Mouse (Mus musculus): ENCODE data around the gene Antxr2. TPM values are rescaled to one million over a fixed set of nuclear protein-coding genes. Genes with fewer than 3 reads are reported as not detected.

Gene Antxr2
- polyA plus RNA-seq (2012; fragmentation: generic; extraction: Trizol), result 23.1 TPM

- TF ChIP-seq MYOD1 (IDR thresholded peaks at IDR 0.05; ENCODE audit: control insufficient read depth in 1 of 3, insufficient read length in 2 of 3, low read depth in 2 of 3) (peak; percentile 27 to 82 (median 75)), USF1 (IDR thresholded peaks at IDR 0.05; ENCODE audit: low read depth) (no peak), POLR2AphosphoS2 (IDR thresholded peaks at IDR 0.05; ENCODE audit: insufficient read length, low read depth) (peak; percentile 67), MAX (IDR thresholded peaks at IDR 0.05; ENCODE audit: low read depth) (no peak), E2F4 (IDR thresholded peaks at IDR 0.05; ENCODE audit: insufficient read depth) (no peak), POLR2A (IDR thresholded peaks at IDR 0.05; ENCODE audit: insufficient read length, low read depth) (peak; percentile 76), REST (IDR thresholded peaks at IDR 0.05; ENCODE audit: insufficient read depth, insufficient read length) (no peak), CEBPB (IDR thresholded peaks at IDR 0.05; ENCODE audit: insufficient read depth, poor library complexity, severe bottlenecking) (no peak), SRF (IDR thresholded peaks at IDR 0.05; ENCODE audit: control insufficient read depth, insufficient read length, low read depth) (no peak), TCF3 (IDR thresholded peaks at IDR 0.05; ENCODE audit: insufficient read length, low read depth) (peak; percentile 18), MYOG (IDR thresholded peaks at IDR 0.05; ENCODE audit: control insufficient read depth in 1 of 3, insufficient read depth in 1 of 3, insufficient read length in 2 of 3, low read depth in 2 of 3) (peak; percentile 28 to 85 (median 62)), TCF12 (IDR thresholded peaks at IDR 0.05; ENCODE audit: insufficient read depth, poor library complexity, severe bottlenecking) (peak; percentile 22)
Measured at GRCm38 (mm10) chr5:98030902-98031641, at the start of gene Antxr2. TSS of gene Antxr2 (minus strand) at chr5:98031043.

GRCm38 (mm10) chr5:98076612-98077011, 45.8 kb upstream of the Antxr2 start:
- Histone ChIP-seq H3K27me3 (ENCODE audit: control insufficient read depth, insufficient read depth, insufficient read length) (no peaks in the 10 kb centered on the region), H3K36me3 (ENCODE audit: control insufficient read depth, insufficient read depth) (no peaks in the 10 kb centered on the region), H3K4me2 (ENCODE audit: low read depth) (peak overlapping the region; percentile 39), H3K79me2 (ENCODE audit: control insufficient read depth, insufficient read depth) (no peaks in the 10 kb centered on the region), H3ac (ENCODE audit: control insufficient read depth, insufficient read length) (no peak overlapping the region), H3K4me3 (no peak overlapping the region)
- TF ChIP-seq TCF12 (IDR thresholded peaks at IDR 0.05; ENCODE audit: insufficient read depth, poor library complexity, severe bottlenecking) (peak; percentile 29), MAX (IDR thresholded peaks at IDR 0.05; ENCODE audit: low read depth) (no peak), TCF3 (IDR thresholded peaks at IDR 0.05; ENCODE audit: insufficient read length, low read depth) (no peak), POLR2AphosphoS2 (IDR thresholded peaks at IDR 0.05; ENCODE audit: insufficient read length, low read depth) (no peak), SRF (IDR thresholded peaks at IDR 0.05; ENCODE audit: control insufficient read depth, insufficient read length, low read depth) (no peak), USF1 (IDR thresholded peaks at IDR 0.05; ENCODE audit: low read depth) (no peak), CEBPB (IDR thresholded peaks at IDR 0.05; ENCODE audit: insufficient read depth, poor library complexity, severe bottlenecking) (peak; percentile 37; the same call in 1 of the 2 replicates), MYOG (IDR thresholded peaks at IDR 0.05; ENCODE audit: control insufficient read depth in 1 of 3, insufficient read depth in 1 of 3, insufficient read length in 2 of 3, low read depth in 2 of 3) (peak in 1 of 3 experiments; percentile 58), MYOD1 (IDR thresholded peaks at IDR 0.05; ENCODE audit: control insufficient read depth in 1 of 3, insufficient read length in 2 of 3, low read depth in 2 of 3) (peak; percentile 4 to 82 (median 61)), REST (IDR thresholded peaks at IDR 0.05; ENCODE audit: insufficient read depth, insufficient read length) (no peak), E2F4 (IDR thresholded peaks at IDR 0.05; ENCODE audit: insufficient read depth) (no peak), POLR2A (IDR thresholded peaks at IDR 0.05; ENCODE audit: insufficient read length, low read depth) (no peak)

More at GRCm38 (mm10) chr5:98030902-98031641, at the start of gene Antxr2:
- H3K27me3 ChIP-seq (ENCODE audit: control insufficient read depth, insufficient read depth, insufficient read length), result no peaks in the 10 kb centered on the region
- H3K4me2 ChIP-seq (ENCODE audit: low read depth), result peak within 1 kb of the TSS; percentile 90
- H3ac ChIP-seq (ENCODE audit: control insufficient read depth, insufficient read length), result peak within 1 kb of the TSS; percentile 91
- H3K4me3 ChIP-seq, result peak within 1 kb of the TSS; percentile 82
- peaks cover 8% of the 10 kb centered on the region for H3K36me3 ChIP-seq (ENCODE audit: control insufficient read depth, insufficient read depth)
- peaks cover 6% of the 10 kb centered on the region for H3K79me2 ChIP-seq (ENCODE audit: control insufficient read depth, insufficient read depth)

GRCm38 (mm10) chr5:98069191-98069590, 38.3 kb upstream of the Antxr2 start:
- TF ChIP-seq MYOD1 (IDR thresholded peaks at IDR 0.05; ENCODE audit: control insufficient read depth in 1 of 3, insufficient read length in 2 of 3, low read depth in 2 of 3) (no peak), REST (IDR thresholded peaks at IDR 0.05; ENCODE audit: insufficient read depth, insufficient read length) (no peak), E2F4 (IDR thresholded peaks at IDR 0.05; ENCODE audit: insufficient read depth) (no peak), MAX (IDR thresholded peaks at IDR 0.05; ENCODE audit: low read depth) (no peak), POLR2AphosphoS2 (IDR thresholded peaks at IDR 0.05; ENCODE audit: insufficient read length, low read depth) (no peak), MYOG (IDR thresholded peaks at IDR 0.05; ENCODE audit: control insufficient read depth in 1 of 3, insufficient read depth in 1 of 3, insufficient read length in 2 of 3, low read depth in 2 of 3) (no peak), TCF12 (IDR thresholded peaks at IDR 0.05; ENCODE audit: insufficient read depth, poor library complexity, severe bottlenecking) (no peak), USF1 (IDR thresholded peaks at IDR 0.05; ENCODE audit: low read depth) (no peak), SRF (IDR thresholded peaks at IDR 0.05; ENCODE audit: control insufficient read depth, insufficient read length, low read depth) (no peak), CEBPB (IDR thresholded peaks at IDR 0.05; ENCODE audit: insufficient read depth, poor library complexity, severe bottlenecking) (no peak), POLR2A (IDR thresholded peaks at IDR 0.05; ENCODE audit: insufficient read length, low read depth) (no peak), TCF3 (IDR thresholded peaks at IDR 0.05; ENCODE audit: insufficient read length, low read depth) (no peak)
- Histone ChIP-seq H3ac (ENCODE audit: control insufficient read depth, insufficient read length) (no peak overlapping the region), H3K27me3 (ENCODE audit: control insufficient read depth, insufficient read depth, insufficient read length) (no peaks in the 10 kb centered on the region), H3K36me3 (ENCODE audit: control insufficient read depth, insufficient read depth) (no peaks in the 10 kb centered on the region), H3K4me2 (ENCODE audit: low read depth) (no peak overlapping the region), H3K4me3 (no peak overlapping the region), H3K79me2 (ENCODE audit: control insufficient read depth, insufficient read depth) (no peaks in the 10 kb centered on the region)

- Histone ChIP-seq H3K4me3 (no peak overlapping the region), H3ac (ENCODE audit: control insufficient read depth, insufficient read length) (no peak overlapping the region), H3K4me2 (ENCODE audit: low read depth) (no peak overlapping the region), H3K79me2 (ENCODE audit: control insufficient read depth, insufficient read depth) (no peaks in the 10 kb centered on the region), H3K27me3 (ENCODE audit: control insufficient read depth, insufficient read depth, insufficient read length) (no peaks in the 10 kb centered on the region), H3K36me3 (ENCODE audit: control insufficient read depth, insufficient read depth) (no peaks in the 10 kb centered on the region)
- TF ChIP-seq MAX (IDR thresholded peaks at IDR 0.05; ENCODE audit: low read depth), result no peak
- no peak for TF ChIP-seq POLR2A (IDR thresholded peaks at IDR 0.05; ENCODE audit: insufficient read length, low read depth)
- no peak for TF ChIP-seq SRF (IDR thresholded peaks at IDR 0.05; ENCODE audit: control insufficient read depth, insufficient read length, low read depth)
- TF ChIP-seq USF1 (IDR thresholded peaks at IDR 0.05; ENCODE audit: low read depth), result no peak
- no peak for TF ChIP-seq REST (IDR thresholded peaks at IDR 0.05; ENCODE audit: insufficient read depth, insufficient read length)
- no peak for TF ChIP-seq E2F4 (IDR thresholded peaks at IDR 0.05; ENCODE audit: insufficient read depth)
Measured at GRCm38 (mm10) chr5:98055275-98055674, 24.4 kb upstream of the Antxr2 start.
